Mouse (Mus musculus) liver, postnatal 0 days (tissue): Measurements from ENCODE around the gene Chaf1b.

Experiments used
- CTCF ChIP-seq: sonication (generic); IDR thresholded peaks from 2 replicates; pipeline ENCODE4 v1.5.1; 2016; ENCODE audit warnings: antibody characterized with exemption, low read depth
- EP300 ChIP-seq: IDR thresholded peaks from 2 replicates; pipeline ENCODE4 v1.6.1; 2016; ENCODE audit warnings: antibody characterized with exemption, low read depth, mild to moderate bottlenecking

DNA sequence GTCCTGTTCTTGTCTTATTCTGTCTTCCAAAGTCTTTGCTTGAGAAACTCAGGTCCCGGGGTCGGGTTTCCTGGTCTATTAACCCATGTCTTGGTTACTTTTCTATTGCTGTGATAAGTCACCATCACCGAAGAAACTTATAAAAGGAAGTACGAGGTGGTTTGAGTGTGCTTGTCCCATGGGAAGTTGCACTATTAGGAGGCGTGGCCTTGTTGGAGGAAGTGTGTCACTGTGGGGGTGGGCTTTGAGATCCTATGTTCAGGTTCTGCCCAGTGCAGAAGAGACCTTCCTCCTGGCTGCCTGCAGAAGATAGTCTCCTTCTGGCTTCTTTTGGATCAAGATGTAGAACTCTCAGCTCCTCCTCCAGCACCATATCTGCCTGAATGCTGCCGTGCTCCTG, 4.8 kb downstream of the Chaf1b start:
- TF ChIP-seq CTCF (no peak), EP300 (no peak)
